Mouse (Mus musculus): ENCODE data around the gene Mfap3l.
"Not testable (repeated sequence)": the region's sequence is repeated elsewhere in the genome, so short reads cannot be mapped to it uniquely, and the experiment has no call there.

The Mfap3l gene

DNA sequence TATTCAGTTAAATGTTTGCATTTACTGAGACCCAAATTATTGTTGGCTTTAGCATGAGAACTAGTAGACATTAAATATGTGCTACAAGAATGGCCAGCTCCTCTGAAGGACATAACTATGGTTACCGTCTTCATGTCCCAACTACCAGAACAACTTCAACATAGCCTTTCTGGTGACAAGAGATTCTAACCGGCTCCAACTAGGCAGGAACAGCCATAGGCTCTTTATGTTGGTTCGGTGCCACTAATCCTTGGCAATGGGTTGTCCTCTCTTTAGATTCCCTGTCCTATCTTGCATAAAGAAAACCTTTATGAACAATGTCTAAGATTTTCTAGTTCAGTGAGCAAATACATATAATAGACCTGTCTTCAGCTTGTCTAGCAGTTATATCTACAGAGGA is 14.7 kb downstream of the Mfap3l start:
- in situ Hi-C loops (cut with MboI, MseI): loop anchor here (25.0 kb wide), 1 partner anchor 890 kb away; no protein-coding TSS in a partner anchor

DNA sequence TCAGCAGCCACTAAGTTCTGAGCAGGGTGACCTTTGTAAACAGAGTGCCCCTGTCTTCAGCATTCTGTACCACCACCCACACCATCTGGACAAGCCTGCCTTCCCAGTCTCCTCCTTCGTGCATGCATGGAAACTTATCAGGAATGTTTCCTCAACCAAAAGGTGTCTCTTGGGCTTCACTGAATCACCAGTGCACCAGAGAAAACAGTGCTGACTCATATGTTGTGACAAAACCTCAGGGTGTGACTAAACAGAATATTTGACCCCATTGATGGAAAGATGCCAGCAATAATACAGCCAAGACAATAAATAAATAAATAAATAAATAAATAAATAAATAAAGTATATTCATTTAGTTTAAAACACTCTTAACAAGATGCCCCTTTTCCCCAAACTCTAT is 16.5 kb downstream of the Mfap3l start:
- in situ Hi-C loops (cut with MboI, MseI): loop anchor here (25.0 kb wide), 1 partner anchor 888 kb away; no protein-coding TSS in a partner anchor

- in situ Hi-C loops (cut with MboI, MseI): no loop called here
Measured at GRCm38 (mm10) chr8:60650119-60650518, 17.5 kb downstream of the Mfap3l start.

- in situ Hi-C loops (cut with MboI, MseI): no loop called here
Measured at GRCm38 (mm10) chr8:60657425-60658113, 24.9 kb downstream of the Mfap3l start.

GRCm38 (mm10) chr8:60658114-60658500 is 25.5 kb downstream of the Mfap3l start:
- in situ Hi-C loops (cut with MboI, MseI): no loop called here

DNA sequence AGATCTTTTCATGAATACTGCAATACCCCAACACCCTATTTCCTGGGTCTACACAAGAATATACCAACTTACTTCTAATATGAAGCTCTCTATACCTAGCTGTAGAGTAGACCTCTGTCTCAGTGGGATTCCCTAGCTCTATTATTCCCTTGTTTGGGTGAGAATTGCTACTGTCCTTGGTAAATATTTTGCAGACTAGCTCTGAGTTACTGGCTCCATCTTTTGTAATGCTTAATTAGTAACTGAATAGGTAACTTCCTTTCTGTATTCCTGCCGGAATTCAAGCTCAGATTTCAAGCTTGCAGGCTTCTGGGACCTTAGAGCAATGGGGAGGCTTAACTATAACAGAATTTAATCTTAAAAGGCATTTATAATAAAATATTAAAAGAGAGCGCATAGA is 26.1 kb downstream of the Mfap3l start:
- in situ Hi-C loops (cut with MboI, MseI): not testable (repeated sequence)

GRCm38 (mm10) chr8:60659721-60660120 is 27.1 kb downstream of the Mfap3l start:
- in situ Hi-C loops (cut with MboI, MseI): no loop called here

GRCm38 (mm10) chr8:60661191-60661590 is 28.6 kb downstream of the Mfap3l start:
- in situ Hi-C loops (cut with MboI, MseI): no loop called here

DNA sequence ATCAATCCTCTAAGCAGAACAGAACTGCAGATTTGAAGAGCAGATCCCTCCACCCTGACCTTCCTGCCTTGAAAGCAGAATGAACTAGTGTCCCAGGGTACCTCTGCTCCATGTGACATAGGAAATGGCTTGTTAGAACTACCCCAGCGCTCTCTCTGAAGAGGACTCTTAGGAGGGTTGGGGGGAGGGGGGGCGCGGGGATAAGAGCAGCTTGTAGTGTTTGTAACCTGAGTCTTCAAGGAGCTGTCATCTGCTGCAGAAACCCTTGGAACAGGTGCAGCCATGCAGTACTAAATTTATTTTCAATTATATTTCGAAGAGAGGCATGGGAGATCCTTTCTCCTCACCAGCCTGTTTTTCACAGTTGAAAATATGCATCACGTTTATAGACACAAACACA is 30.9 kb downstream of the Mfap3l start:
- in situ Hi-C loops (cut with MboI, MseI): no loop called here

- in situ Hi-C loops (cut with MboI, MseI): no loop called here
Measured at GRCm38 (mm10) chr8:60665821-60666220, 33.2 kb downstream of the Mfap3l start.

DNA sequence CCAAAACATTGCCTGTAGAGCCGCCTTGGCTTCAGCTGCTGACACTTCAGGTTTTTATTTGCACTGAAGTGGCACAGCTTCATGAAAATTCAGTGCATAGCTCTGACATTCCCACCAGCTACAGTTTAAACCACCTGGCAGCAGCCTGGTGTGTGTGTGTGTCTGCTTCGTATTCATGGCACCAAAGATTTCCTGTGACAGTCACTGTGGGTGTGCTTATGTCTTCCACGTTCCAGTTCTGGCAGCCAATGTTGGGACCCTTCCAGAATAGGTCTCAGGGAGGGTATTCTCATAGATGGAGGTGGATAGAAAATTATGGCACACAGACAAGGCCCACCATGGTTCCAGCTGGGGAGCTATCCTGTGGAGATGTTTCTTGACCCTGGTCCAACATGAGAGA is 34.2 kb downstream of the Mfap3l start:
- in situ Hi-C loops (cut with MboI, MseI): no loop called here

DNA sequence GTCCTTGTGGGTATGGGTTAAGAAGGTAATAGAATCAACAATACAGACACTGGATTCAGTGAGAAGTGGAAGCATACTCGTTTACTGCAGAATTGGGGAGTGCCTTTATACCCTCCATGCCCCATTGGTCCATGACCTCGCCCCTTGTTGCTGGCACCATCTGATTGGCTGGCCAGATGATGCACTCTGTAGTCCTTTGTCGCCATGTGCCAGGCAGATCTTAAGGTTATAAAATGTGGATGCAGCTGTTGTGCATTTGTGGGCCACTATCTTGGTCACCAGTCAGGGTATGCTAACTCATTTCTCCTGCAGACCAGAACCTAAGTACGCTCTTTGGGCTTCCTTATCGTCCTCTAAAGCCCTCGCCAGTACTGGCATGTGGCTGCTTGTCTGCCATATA is 46.0 kb downstream of the Mfap3l start:
- in situ Hi-C loops (cut with MboI, MseI): no loop called here

DNA sequence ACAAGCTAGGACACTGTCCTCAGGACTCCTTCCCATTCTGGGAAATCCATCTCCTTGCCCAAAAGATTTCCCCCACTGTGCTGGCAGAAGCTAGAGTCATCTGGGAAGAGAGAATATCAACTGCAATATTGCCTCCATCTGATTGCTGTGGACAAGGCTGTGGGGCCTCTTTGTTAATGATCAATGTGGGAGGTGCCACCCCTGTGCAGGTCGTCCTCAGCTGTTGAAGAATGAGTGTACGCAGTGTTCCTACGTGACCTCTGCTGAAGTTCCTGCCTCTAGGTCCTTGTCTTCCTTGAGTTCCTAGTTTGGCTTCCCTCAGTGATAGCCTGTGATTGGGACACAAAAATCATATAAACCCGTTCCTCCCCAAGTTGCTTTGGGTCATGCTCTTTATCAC is 49.2 kb downstream of the Mfap3l start:
- in situ Hi-C loops (cut with MboI, MseI): no loop called here

DNA sequence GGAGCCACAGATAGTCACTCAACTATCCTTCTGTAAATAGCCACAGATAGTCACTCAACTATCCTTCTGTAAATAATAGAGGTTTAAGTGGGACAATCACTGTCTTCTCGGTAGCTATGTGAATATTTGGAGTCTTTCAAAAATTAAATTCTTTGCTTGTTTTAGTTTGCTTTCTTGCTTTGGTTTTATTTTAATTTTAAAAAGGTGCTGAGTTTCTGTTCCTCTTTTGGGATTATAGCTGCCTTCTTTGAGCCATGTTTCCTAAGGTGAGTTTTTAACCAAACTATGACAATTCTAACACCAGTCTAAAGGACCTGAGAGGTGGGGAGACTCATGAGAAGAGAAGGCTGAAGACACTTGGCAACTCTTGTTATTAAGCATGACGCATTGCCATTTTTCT is 49.7 kb downstream of the Mfap3l start:
- in situ Hi-C loops (cut with MboI, MseI): no loop called here

DNA sequence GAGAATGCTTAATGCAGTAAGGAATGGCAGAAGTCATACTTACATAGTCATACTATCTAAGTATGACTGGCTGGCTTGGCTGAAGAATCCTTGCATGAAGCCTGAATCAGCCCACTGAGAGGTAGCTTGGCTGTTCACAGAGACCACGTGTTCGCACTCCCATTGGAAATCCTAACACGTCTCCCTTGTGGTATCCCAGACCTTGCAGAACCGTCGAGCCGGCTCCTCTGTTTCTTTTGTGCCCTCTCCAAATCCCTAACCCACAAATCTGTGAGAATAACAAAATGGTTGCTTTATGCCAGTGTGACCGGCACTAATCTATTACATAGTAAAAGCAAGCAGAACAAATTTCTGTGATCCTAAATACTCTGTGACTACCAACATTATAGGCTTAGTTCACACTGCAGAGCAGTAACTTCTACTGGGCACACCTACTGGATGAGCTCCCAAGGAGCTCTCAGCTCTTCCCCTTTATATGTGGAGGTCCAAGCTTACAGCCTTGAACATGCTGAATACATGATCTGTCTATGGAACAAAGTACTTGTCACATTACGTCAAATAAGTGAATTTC is 79.0 kb downstream of the Mfap3l start:
- in situ Hi-C loops (cut with MboI, MseI): no loop called here

- in situ Hi-C loops (cut with MboI, MseI): no loop called here
Measured at GRCm38 (mm10) chr8:60714724-60715123, 82.1 kb downstream of the Mfap3l start.

DNA sequence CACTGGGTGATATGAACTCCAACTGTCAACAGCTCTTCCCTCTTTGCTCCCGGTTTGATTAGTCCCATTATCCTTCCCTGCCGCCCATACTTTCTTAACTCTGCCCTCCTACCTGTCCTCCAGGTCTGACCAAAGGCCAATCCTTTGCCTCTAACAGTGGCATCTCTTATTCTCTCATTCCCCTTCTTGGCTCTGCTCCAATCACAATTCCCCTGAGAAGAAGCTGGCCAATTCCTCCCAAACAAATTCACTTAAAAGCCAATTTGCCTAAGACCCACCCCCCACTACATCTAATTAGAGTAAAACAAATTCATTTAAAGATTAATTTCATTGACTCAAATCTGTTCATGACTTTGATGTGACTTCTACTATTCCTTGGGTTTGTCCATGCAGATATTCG is 86.1 kb downstream of the Mfap3l start:
- in situ Hi-C loops (cut with MboI, MseI): no loop called here
